8 mouse cellular contexts compared by ENCODE assay signal in the genomic region with DNA sequence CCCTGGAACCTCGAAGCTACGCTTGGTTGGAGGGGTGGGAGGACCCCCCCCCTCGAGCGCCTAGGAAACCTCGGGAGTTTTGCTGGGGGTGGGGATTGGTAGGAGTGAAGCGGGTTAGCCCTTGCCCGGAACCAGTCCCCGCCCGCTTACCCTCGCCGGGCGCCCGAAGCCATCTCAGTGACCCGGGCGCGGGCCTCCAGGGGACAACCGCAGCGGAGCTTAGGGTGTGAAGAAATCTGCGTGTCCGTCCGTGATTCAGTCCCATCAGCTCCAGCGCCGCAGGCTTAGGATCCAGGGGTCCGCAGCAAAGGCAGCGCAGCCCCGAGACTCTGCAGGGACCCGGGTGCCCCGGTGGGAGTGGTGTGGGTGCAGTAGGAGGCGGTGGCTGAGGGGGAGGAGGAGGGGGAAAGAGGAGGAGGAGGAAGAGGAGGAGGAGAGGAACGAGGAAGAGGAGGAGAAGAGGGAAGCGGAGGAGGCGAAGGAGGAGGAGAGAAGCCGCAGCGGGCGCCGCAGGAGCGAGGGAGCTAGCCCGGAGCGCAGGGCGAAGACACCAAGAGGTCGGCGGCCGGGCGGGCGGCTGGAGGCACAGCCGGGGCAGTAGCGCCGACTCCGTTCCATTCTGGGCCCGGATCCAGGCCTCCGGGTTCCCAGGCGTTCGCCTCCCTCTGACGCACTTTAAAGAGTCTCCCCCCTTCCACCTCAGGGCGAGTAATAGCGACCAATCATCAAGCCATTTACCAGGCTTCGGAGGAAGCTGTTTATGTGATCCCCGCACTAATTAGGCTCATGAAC. TPM values are rescaled to one million over a fixed set of nuclear protein-coding genes. Genes with fewer than 3 reads are reported as not detected.
DNase-seq lines count a peak whose midpoint lies in the region; ATAC-seq lines count a peak whose summit lies in the region.

A gene (plus strand): TSS at position 422 of the 792 bp plus-strand sequence.

- peak within 1 kb of the TSS; percentile 50 for H3K4me3 ChIP-seq in limb, embryonic 12.5 days (replicated peaks)

- H3K27ac ChIP-seq in limb, embryonic 12.5 days = peak within 1 kb of the TSS; percentile 86

- peak; percentile 27 to 42 for DNase-seq in heart, adult 18-20 months
- no peak for DNase-seq in heart, adult 11 months
- DNase-seq in embryo, embryonic 10 days (ENCODE audit: low spot score) = peak; percentile 88
- peak; percentile 48 to 62 for DNase-seq in gastrocnemius, postnatal 36 days
- DNase-seq in kidney, adult 8-10 months = peak; percentile 90
- peak; percentile 86 for DNase-seq in ovary, postnatal 14 days (ENCODE audit: low spot score)
- no peak for DNase-seq in c-Kit-positive CD71-positive TER-119-positive erythroid progenitor cells, embryonic 14.5 days (ENCODE audit: low spot score)

- H3K9me3 ChIP-seq in limb, embryonic 12.5 days = no peaks in the 10 kb centered on the region

- intact Hi-C loops in gastrocnemius, postnatal 36 days (cut with DNase I) = loop anchor here (10.0 kb wide), 1 partner anchor 287 kb away; no protein-coding TSS in a partner anchor

- peaks cover 93% of the 10 kb centered on the region for H3K27me3 ChIP-seq in limb, embryonic 12.5 days

- H3K36me3 ChIP-seq in limb, embryonic 12.5 days = no peaks in the 10 kb centered on the region

- peak; percentile 60; the same call in 1 of the 2 replicates for ATAC-seq in limb, embryonic 12.5 days (ENCODE audit: insufficient number of reproducible peaks, insufficient read depth, low FRiP score, low TSS enrichment, low read depth)

- under 1% methylated on average over 55 of the region's 58 CpGs for WGBS in limb, embryonic 12.5 days

- peaks cover 20% of the 10 kb centered on the region for H3K4me1 ChIP-seq in limb, embryonic 12.5 days (replicated peaks)

- H3K4me2 ChIP-seq in limb, embryonic 12.5 days = peak within 1 kb of the TSS; percentile 77

- H3K9ac ChIP-seq in limb, embryonic 12.5 days (replicated peaks) = peak within 1 kb of the TSS; percentile 66

RNA-seq across cellular contexts. Expression of the gene that starts here (rescaled TPM):
- total RNA-seq in heart, adult 18-20 months (2021) = under 1 TPM in 1 of 2 experiments, not detected in 1; 0.10 TPM
- total RNA-seq in gastrocnemius, postnatal 36 days (2021) = under 1 TPM; 0.10 to 0.56 TPM
- polyA plus RNA-seq in limb, embryonic 12.5 days (2016; fragmentation: Nextera tagmentation; extraction: Ambion mirVana) = 12.0 and 18.9 TPM in 2 replicates

Comparison
In these comparisons a context has a peak if more than half of its experiments do, and no peak if none do; other contexts are left out.
1. Peak in DNase-seq in heart, adult 18-20 months; RNA of the gene not detected or under 1 TPM.
2. Peak in DNase-seq in gastrocnemius, postnatal 36 days; RNA of the gene not detected or under 1 TPM.
3. DNase-seq: peak in embryo, embryonic 10 days (single experiment), kidney, adult 8-10 months (2 of 2) and ovary, postnatal 14 days (single experiment); none in heart, adult 11 months (single experiment) and c-Kit-positive CD71-positive TER-119-positive erythroid progenitor cells, embryonic 14.5 days (single experiment).